In genomic region chr1:160214171-160214570, GRCm38 (mm10) we compare ENCODE assay signal across 10 mouse cellular contexts. TPM values are rescaled to one million over a fixed set of nuclear protein-coding genes. Genes with fewer than 3 reads are reported as not detected.
DNase-seq lines count a peak whose midpoint lies in the region; ATAC-seq and TF ChIP-seq lines count a peak whose summit lies in the region.
"Had no signal": no experiment of that assay in that cellular context is flagged by ENCODE, and none has a peak within 500 bp of the region (broad histone marks: within the 10 kb centered on the region; RNA-seq: fewer than 3 reads in every experiment).

No protein-coding gene starts in this region.

- no peaks in the 10 kb centered on the region for H3K27me3 ChIP-seq in megakaryocyte, embryonic 14.5 days (replicated peaks)
- H3K27me3 ChIP-seq in forebrain, embryonic 12.5 days = no peaks in the 10 kb centered on the region
- no peaks in the 10 kb centered on the region for H3K27me3 ChIP-seq in liver, embryonic 14.5 days (ENCODE audit: control insufficient read depth, insufficient read depth, low read length)

- no peak for DNase-seq in liver, embryonic 14.5 days (ENCODE audit: low read depth in 3 of 3, low spot score in 3 of 3)
- peak; percentile 7 for DNase-seq in retina, postnatal 1 day
- DNase-seq in layer of hippocampus, adult 18-20 months (ENCODE audit: low spot score in 2 of 2) = no peak
- DNase-seq in thymus, postnatal 10 days (ENCODE audit: low spot score in 2 of 2) = no peak
- DNase-seq: layer of hippocampus, adult 9-11 months; right cerebral cortex, postnatal 4 days; thymus, postnatal 36 days had no signal

- no peak for TF ChIP-seq CTCF in liver, embryonic 14.5 days (IDR thresholded peaks at IDR 0.05; ENCODE audit: low read depth)

- ATAC-seq in megakaryocyte, adult 5-6 weeks (ENCODE audit: poor library complexity, severe bottlenecking) = no peak
- no peak for ATAC-seq in forebrain, embryonic 12.5 days (ENCODE audit: low FRiP score)
- ATAC-seq in liver, embryonic 14.5 days (ENCODE audit: insufficient read depth) = no peak

- H3K9ac ChIP-seq in forebrain, embryonic 12.5 days = no peak overlapping the region
- no peak overlapping the region; the same call in 1 of the 2 replicates for H3K9ac ChIP-seq in liver, embryonic 14.5 days (replicated peaks)

- peaks cover 5% of the 10 kb centered on the region for H3K36me3 ChIP-seq in megakaryocyte, embryonic 14.5 days (replicated peaks; ENCODE audit: low read length)
- H3K36me3 ChIP-seq in forebrain, embryonic 12.5 days (replicated peaks) = no peaks in the 10 kb centered on the region
- H3K36me3 ChIP-seq in liver, embryonic 14.5 days (replicated peaks; ENCODE audit: control insufficient read depth, insufficient read depth, low read depth) = no peaks in the 10 kb centered on the region

- no peak overlapping the region for H3K27ac ChIP-seq in forebrain, embryonic 12.5 days
- no peak overlapping the region for H3K27ac ChIP-seq in liver, embryonic 14.5 days

- peak overlapping the region; percentile 96 for H3K4me3 ChIP-seq in megakaryocyte, embryonic 14.5 days (replicated peaks)
- no peak overlapping the region for H3K4me3 ChIP-seq in forebrain, embryonic 12.5 days (replicated peaks)
- H3K4me3 ChIP-seq in liver, embryonic 14.5 days (ENCODE audit: insufficient read depth in 1 of 2, low read depth in 2 of 2, low read length in 2 of 2) = peak overlapping the region in 1 of 2 experiments; percentile 70; a peak in 2 of 4 replicates

- H3K4me2 ChIP-seq in forebrain, embryonic 12.5 days = peak overlapping the region; percentile 71
- peak overlapping the region; percentile 83 for H3K4me2 ChIP-seq in liver, embryonic 14.5 days (ENCODE audit: low read depth)

- no peaks in the 10 kb centered on the region for H3K9me3 ChIP-seq in megakaryocyte, embryonic 14.5 days
- no peaks in the 10 kb centered on the region for H3K9me3 ChIP-seq in forebrain, embryonic 12.5 days
- H3K9me3 ChIP-seq in liver, embryonic 14.5 days (ENCODE audit: control insufficient read depth, low read length) = no peaks in the 10 kb centered on the region

- H3K4me1 ChIP-seq in megakaryocyte, embryonic 14.5 days = peaks cover 32% of the 10 kb centered on the region
- H3K4me1 ChIP-seq in forebrain, embryonic 12.5 days = peaks cover 22% of the 10 kb centered on the region
- peaks cover 9 to 16% of the 10 kb centered on the region in 2 experiments for H3K4me1 ChIP-seq in liver, embryonic 14.5 days (replicated peaks; ENCODE audit: control insufficient read depth in 2 of 2, insufficient read depth in 2 of 2, low read length in 1 of 2)

- TF ChIP-seq EP300 in liver, embryonic 14.5 days (IDR thresholded peaks at IDR 0.05; ENCODE audit: low read depth) = no peak

- WGBS in forebrain, embryonic 12.5 days = 89% methylated on average over 7 of the region's 7 CpGs
- 85% methylated on average over 7 of the region's 7 CpGs for WGBS in liver, embryonic 14.5 days (ENCODE audit: insufficient replicate concordance)

RNA-seq across cellular contexts. Expression of gene Cacybp, which starts 1.5 kb away (rescaled TPM):
- polyA plus RNA-seq in megakaryocyte, embryonic 14.5 days (2012; ENCODE audit: insufficient read depth, low replicate concordance) = 75.5 and 79.1 TPM in 2 replicates
- total RNA-seq in megakaryocyte, adult 5-6 weeks (2015) = 122 and 129 TPM in 2 replicates
- 122 and 124 TPM in 2 replicates for total RNA-seq in megakaryocyte, adult 5-6 weeks (2017)
- polyA plus RNA-seq in forebrain, embryonic 12.5 days (2016; fragmentation: Nextera tagmentation; extraction: Ambion mirVana) = 296 and 305 TPM in 2 replicates
- polyA plus RNA-seq in liver, embryonic 14.5 days (2012; rRNA removed) = 23.2 and 41.9 TPM in 2 replicates
- polyA plus RNA-seq in liver, embryonic 14.5 days (2014; fragmentation: Nextera tagmentation; extraction: Ambion mirVana) = 161 and 163 TPM in 2 replicates
- total RNA-seq in layer of hippocampus, adult 18-20 months (2021) = 10 to 100 TPM; 88.5 to 95.7 TPM

RNA-seq across cellular contexts. Expression of gene Mrps14, which starts 19.2 kb away (rescaled TPM):
- polyA plus RNA-seq in megakaryocyte, embryonic 14.5 days (2012; ENCODE audit: insufficient read depth, low replicate concordance) = 0.86 TPM in 1 of 2 replicates, not detected in the other
- total RNA-seq in megakaryocyte, adult 5-6 weeks (2015) = 109 and 125 TPM in 2 replicates
- total RNA-seq in megakaryocyte, adult 5-6 weeks (2017) = 90.6 and 95.8 TPM in 2 replicates
- polyA plus RNA-seq in forebrain, embryonic 12.5 days (2016; fragmentation: Nextera tagmentation; extraction: Ambion mirVana) = 240 and 244 TPM in 2 replicates
- polyA plus RNA-seq in liver, embryonic 14.5 days (2012; rRNA removed) = 12.3 and 34.6 TPM in 2 replicates
- 211 and 219 TPM in 2 replicates for polyA plus RNA-seq in liver, embryonic 14.5 days (2014; fragmentation: Nextera tagmentation; extraction: Ambion mirVana)
- total RNA-seq in layer of hippocampus, adult 18-20 months (2021) = 10 to 100 TPM; 68.8 to 73.8 TPM
